Mouse (Mus musculus) megakaryocyte, embryonic 14.5 days (primary cell): ENCODE results near the gene Krt75.

ENCODE experiments used
- FLI1 ChIP-seq: IDR thresholded peaks from 2 replicates; pipeline ENCODE4 v1.6.1; 2012; ENCODE audit warnings: low read length, inconsistent platforms, mixed read lengths
- GATA1 ChIP-seq: IDR thresholded peaks from 3 replicates; pipeline ENCODE4 v1.6.1; 2012; ENCODE audit warnings: mixed read lengths, low read length, inconsistent platforms, borderline replicate concordance

DNA sequence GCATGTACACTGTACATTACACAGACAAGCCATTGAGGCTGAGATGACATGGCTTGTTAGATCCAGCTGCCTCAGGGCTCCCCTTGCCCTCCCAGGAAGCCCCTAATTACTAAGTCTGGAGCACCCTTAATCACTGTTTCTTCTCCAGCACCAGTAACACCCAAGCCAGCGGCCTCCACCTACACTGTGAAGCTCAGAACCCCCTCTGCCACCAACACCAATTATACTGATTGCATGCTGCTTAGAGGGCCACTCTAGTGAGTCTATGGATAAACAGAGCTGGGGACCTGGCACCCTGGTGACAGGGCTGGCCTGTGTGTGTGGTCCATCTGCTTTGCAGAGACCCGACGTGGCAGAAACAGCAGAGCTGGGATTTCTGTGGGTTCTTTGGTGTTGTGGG lies 29.2 kb downstream of the Krt75 start:
- TF ChIP-seq GATA1 = no peak
- TF ChIP-seq FLI1 = no peak
